Mouse (Mus musculus) heart, adult 8-10 months (tissue): ENCODE measurements around the gene Mdga1. TPM values are rescaled to one million over a fixed set of nuclear protein-coding genes. Genes with fewer than 3 reads are reported as not detected.
A peak's percentile ranks its signal among the peaks of the same experiment; 100 is the strongest.
"Not testable (repeated sequence)": the region's sequence is repeated elsewhere in the genome, so short reads cannot be mapped to it uniquely, and the experiment has no call there.

Experiments
- DNase-seq: peaks from one replicate; pipeline ENCODE4 v3.0.0; 2022; ENCODE audit warnings: low spot score
- total RNA-seq, 4 experiments: library from RNA; stranded (reverse); gene quantifications; 2 replicates each; pipeline ENCODE4 v1.2.4; 2022

The Mdga1 gene
- total RNA-seq, 4 experiments from 2014 or later: 15.6 to 17.3 (median 16.4) TPM

DNA sequence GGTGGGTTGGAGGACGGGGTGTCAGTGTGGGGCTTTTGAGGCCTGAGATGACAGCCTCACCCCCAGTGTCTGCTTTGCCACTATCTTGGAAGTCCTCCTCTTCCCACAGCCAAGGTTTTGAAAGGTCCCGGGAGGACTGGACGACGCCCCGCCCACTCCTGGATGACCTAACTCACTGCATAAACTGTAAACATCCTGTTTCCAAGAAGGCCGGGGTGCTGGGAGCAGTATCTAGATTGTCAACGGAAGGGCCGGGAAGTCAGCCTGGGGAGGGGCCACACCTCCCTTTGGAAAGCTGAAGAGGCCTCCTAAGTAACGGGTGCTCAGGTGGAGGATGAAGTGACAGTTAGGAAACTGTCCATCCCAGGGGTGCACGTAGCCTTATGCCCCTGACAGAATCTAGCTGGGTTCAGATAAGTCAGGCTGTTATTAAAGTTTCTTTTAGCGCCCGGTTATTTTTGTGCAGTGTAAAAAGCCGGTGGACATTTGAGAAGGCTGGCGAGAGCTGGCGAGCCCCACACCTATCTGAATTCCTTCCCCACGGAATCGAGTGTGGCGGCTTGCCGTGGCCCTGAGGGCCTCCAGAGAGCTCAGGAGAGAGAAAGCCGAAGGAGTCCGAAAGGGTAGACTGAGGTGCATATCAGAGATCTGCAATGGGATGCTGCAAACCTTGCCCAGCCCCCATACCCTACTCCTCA lies 170.3 kb downstream of the Mdga1 start:
- DNase-seq: no peak

DNA sequence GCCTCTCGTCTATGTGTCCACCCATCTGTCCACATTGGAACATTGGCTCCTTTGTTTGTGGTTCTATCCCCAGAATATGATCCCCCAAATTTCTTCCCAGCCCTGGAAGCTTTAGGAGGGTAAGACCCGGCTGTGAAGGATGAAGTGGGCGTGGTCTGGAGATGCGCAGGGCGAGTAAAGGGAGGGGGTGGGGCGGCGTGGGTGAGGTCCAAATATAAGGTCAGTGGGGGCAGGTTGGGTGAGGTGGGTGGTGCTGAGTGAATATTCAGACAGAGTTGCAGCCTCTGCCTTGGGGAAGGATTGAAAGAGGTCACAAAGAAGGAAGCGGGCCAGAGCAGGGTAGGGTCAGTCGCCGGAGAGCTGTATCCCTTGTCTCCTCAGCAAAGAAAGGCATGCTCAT lies 171.7 kb downstream of the Mdga1 start:
- no peak for DNase-seq

DNA sequence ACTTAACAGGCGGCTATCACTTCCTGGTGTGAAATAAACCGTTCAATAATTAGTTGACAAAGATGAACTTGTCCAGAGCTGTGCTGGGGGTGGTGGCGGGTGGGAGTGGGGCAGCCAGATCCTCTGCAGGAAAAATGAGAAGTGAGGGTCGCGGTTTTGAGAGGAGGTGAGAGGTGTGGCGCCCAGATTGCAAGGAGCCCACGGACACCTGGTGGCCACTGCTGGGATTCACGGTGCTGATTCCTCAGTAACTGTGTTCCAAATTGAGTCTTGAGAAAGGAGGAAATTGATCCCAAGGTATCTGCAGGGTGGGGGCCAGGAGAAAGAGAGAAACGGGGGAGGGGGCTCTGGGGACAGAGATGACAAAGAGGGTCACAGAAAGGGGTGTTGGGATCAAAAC lies 173.1 kb downstream of the Mdga1 start:
- DNase-seq: no peak

DNA sequence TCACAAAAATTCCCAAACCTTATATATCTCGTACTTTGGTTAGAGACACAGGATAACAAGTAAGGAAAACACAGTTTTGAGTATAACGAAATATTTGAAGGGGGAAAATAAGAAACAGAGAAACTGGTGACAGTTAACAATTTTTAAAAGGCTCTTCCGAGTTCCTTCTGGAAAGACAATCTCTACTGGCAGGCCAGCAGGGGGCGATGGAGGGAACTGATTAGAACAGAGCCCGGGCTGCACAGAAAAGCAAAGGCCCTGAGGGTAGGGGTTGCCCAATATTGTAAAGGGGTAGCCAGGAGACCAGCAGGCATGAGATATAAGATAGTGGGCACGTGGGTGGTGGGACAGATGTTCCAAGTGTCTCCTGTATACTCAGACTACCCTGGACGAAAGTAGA lies 173.8 kb downstream of the Mdga1 start:
- DNase-seq: peak; percentile 16

DNA sequence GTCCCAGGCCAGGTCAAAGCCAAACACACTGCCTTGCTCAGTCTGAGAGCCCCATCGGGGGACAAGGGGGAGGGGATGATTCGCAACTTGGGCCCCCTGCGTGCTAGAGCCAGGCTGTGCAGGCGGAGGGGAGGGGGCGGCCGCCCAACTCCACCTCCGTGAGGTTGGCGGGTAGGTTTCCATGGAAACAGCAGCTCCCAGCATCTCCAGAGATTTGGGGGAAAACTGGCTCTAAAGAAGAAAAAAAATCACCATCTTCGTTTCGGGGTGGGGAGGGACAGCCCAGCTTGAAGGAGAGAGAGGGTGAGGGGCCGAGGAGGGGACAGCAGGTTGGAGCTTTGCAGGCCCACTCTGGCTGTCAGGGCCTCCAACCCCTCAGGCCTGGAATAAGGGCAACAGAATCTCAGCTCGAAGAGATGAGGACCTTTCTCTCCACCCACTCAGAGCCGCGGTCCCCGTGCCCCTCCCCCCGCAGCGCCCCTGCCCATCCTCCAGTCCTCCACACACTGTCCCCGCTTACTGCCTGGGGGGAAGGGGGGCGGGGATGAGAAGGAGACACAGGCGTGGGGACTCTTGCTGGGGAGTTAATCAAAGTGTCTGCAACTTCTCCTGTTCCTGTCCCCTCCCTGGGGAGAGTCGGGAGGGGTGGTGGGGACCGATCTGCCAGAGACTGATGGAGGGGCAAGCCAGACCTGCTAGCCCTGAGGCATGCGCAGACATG lies 174.7 kb downstream of the Mdga1 start:
- no peak for DNase-seq

DNA sequence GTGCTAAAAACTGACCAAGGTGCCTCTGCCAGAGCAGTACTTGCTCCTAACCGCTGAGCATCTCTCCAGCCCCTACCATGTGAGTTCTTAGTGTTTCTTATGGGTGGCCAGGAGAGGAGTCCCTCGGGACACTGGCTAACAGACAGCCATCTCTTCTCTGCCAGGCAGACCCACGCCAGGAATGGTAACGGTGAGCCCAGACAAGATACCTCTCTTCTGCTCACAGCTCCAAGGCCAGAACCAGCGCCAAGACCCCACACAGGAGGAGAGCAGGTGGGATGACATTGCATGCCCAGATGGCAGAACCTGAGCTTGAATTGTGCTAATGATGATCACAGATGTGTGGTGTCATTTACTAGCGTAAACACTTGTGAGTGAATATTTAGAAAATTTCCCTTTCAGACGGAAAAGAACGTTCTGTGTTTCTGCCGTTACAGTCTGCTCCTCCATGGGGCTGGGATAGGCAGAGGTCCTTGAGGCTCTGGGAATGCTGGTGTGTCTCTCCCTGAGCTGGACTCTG lies 178.3 kb downstream of the Mdga1 start:
- no peak for DNase-seq

DNA sequence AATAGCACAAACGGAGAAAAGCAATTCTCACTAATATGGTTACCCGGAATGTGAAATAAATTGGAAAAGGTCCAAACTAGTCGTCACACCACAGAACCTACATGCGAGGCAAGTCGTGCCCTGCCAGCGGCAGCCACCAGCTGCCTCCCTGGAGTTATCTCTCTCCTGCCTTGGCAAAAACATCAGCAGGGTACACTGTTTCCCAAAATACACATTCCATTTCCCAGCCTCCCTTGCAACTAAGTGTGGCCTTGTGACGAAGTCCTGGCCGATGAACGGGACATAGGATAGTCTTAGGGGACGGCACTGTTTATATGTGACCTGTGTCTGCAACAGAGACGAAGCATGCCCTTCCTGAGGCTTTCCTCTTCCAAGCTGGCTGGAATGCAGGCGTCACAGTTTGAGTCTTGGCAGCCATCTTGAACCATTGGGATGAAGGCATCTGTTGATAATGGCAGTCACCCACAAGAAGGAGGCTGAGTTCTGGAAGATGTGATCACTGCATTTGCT lies 179.6 kb downstream of the Mdga1 start:
- DNase-seq: peak; percentile 49

DNA sequence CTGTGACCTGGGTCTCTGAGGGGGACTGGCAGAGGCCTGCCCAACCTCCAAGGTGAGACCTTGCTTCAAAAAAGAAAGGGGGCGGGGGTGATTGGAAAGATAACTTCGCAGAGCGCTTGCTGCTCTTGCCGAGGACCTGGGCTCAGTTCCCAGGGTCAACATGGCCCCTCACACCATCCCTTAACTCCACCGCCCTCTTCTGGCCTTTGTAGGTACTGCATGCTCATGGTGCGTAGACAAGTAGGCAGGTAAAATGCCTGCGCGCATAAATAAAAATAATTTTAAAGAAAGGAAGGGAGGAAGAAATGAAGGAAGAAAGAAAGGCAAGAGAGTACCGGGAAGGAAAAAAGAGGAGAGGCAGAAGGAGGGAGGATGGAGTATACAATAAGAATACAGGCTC lies 180.2 kb downstream of the Mdga1 start:
- DNase-seq: peak; percentile 9

DNA sequence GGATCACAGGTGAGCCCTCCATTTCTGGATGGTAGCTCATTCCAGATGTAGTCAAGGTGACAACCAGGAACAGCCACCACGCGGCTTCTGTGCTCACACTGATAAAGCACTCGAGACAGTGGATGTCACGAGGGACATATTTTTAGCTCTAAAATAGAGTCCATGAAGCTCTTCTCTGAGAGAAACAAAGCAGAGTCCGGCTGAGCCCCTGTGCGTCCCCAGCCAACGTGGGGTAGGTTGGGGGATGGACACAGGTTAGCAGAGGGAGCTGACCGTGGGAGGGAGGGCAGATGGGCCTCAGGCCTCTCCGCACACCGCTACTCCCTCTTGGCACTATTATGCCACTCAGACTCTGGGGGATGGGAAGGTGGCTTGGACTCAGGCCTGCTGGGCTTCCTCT lies 181.3 kb downstream of the Mdga1 start:
- peak; percentile 22 for DNase-seq

DNA sequence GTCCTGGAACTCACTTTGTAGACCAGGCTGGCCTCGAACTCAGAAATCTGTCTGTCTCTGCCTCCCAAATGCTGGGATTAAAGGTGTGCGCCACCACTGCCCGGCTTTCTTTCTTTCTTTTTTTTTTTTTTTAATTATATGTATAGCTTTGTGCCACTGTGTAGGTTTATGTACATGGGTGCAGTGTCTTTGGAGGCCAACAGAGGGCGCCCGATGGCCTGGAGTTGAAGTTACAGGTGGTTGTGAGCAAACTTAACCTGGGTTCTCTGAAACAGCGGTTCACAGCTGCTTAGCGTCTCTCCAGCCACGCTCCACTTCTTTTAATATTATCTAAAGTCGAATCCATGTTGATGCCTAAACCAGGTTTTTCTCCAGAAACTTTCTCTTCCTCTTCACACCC lies 185.1 kb downstream of the Mdga1 start:
- DNase-seq: no peak

DNA sequence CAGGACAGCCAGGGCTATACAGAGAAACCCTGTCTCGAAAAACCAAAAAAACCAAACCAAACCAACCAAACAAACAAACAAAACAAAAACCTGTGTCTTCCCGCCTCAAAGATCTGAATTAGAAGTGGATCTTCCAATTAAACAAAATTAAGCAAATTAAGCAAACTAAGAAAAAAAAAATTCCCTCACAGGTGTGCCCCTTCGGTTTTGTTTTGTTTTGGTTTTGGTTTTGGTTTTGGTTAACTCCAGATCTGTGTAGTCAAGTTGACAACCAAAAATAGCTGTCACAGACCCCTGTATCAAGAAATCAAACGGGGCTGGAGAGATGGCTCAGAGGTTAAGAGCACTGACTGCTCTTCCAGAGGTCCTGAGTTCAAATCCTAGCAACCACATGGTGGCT lies 188.4 kb downstream of the Mdga1 start:
- DNase-seq: not testable (repeated sequence)

DNA sequence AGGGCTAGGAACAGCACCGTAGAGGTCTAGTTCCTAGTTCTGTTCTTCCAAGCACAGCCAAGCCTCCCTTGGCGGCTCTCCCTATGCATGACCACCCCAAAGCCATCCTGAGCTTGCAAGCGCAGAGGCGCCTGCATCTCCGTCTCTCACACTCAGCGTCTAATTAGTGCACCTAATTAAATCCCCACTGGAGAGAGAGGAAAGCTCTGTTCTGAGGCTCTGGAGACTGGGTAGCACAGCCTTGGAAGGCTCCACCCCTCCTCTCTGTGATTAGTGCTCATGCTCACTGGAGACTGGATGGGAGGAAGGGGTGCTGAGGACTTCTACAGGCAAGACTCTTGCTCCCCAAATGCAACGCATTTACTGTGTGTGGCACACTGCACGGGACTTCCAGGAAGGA lies 191.9 kb downstream of the Mdga1 start:
- DNase-seq: no peak

Other genes starting within 250 kb of the Mdga1 start
- gene Zfand3, start 34.6 kb upstream of the Mdga1 start, total RNA-seq: 100 to 1,000 TPM; 132 to 150 (median 148) TPM